Mouse (Mus musculus) heart, adult 2 months (tissue): ENCODE data around the gene Sgce.

Experiments
- CTCF ChIP-seq: fragments of 200-600 bp; IDR thresholded peaks from 2 replicates; pipeline ENCODE4 v1.8.1; 2022; ENCODE audit warnings: antibody characterized with exemption, mild to moderate bottlenecking, moderate library complexity
- EP300 ChIP-seq: fragments of 200-500 bp; IDR thresholded peaks from 2 replicates; pipeline ENCODE4 v1.6.1; 2011; ENCODE audit warnings: low read depth, low read length, control low read depth; ENCODE audit not compliant: insufficient read depth
- POLR2A ChIP-seq: fragments of 200-500 bp; IDR thresholded peaks from 2 replicates; pipeline ENCODE4 v1.6.1; 2011; ENCODE audit warnings: mild to moderate bottlenecking, low read depth, low read length, control low read depth; ENCODE audit not compliant: insufficient read depth

- TF ChIP-seq EP300 (no peak), CTCF (no peak), POLR2A (no peak)
These were observed 43.1 kb downstream of the Sgce start for GRCm38 (mm10) chr6:4703908-4704307.
